Mouse (Mus musculus) forebrain, embryonic 11.5 days (tissue): ENCODE results near the gene Vcan. TPM values are rescaled to one million over a fixed set of nuclear protein-coding genes. Genes with fewer than 3 reads are reported as not detected.
A peak's percentile ranks its signal among the peaks of the same experiment; 100 is the strongest.

Source experiments
- ATAC-seq: fragments of 200-750 bp; cut with Nextera tagmentation; replicated peaks from 2 replicates; pipeline ENCODE4 v1.8.0; 2017; ENCODE audit warnings: moderate TSS enrichment; ENCODE audit not compliant: low FRiP score
- DNase-seq: peaks from one replicate; pipeline ENCODE4 v3.0.0-alpha.2; 2017; ENCODE audit warnings: low spot score
- H3K27ac ChIP-seq: fragments of 300-500 bp; sonication (generic); 2 replicates; pipeline ENCODE4 v1.5.1; 2014; ENCODE audit warnings: low read depth, low read length
- H3K27me3 ChIP-seq: fragments of 300-500 bp; sonication (generic); 2 replicates; pipeline ENCODE4 v1.6.1; 2014; ENCODE audit warnings: mild to moderate bottlenecking, low read length, mixed read lengths; ENCODE audit not compliant: control insufficient read depth, insufficient read depth
- H3K36me3 ChIP-seq: fragments of 300-500 bp; sonication (generic); 2 replicates; pipeline ENCODE4 v1.6.1; 2014; ENCODE audit warnings: mild to moderate bottlenecking, low read length, moderate library complexity, mixed read lengths; ENCODE audit not compliant: control insufficient read depth, insufficient read depth
- H3K4me1 ChIP-seq: fragments of 300-500 bp; sonication (generic); replicated peaks from 2 replicates; pipeline ENCODE4 v1.6.1; 2014; ENCODE audit warnings: low read length, mixed read lengths; ENCODE audit not compliant: control insufficient read depth, insufficient read depth
- H3K4me2 ChIP-seq: fragments of 300-500 bp; sonication (generic); 2 replicates; pipeline ENCODE4 v1.6.1; 2014; ENCODE audit warnings: low read depth, mild to moderate bottlenecking, low read length, moderate library complexity, mixed read lengths; ENCODE audit not compliant: severe bottlenecking
- H3K4me3 ChIP-seq: fragments of 300-500 bp; sonication (generic); 2 replicates; pipeline ENCODE4 v1.5.1; 2014; ENCODE audit warnings: low read depth, low read length
- H3K9ac ChIP-seq: fragments of 300-500 bp; sonication (generic); 2 replicates; pipeline ENCODE4 v1.6.1; 2014; ENCODE audit warnings: low read length
- H3K9me3 ChIP-seq: fragments of 300-500 bp; sonication (generic); 2 replicates; pipeline ENCODE4 v1.6.1; 2016; ENCODE audit warnings: low read length, mixed read lengths; ENCODE audit not compliant: control insufficient read depth
- WGBS: fragments of 180-500 bp; shearing (Covaris S2); extraction: QIAGEN DNeasy Blood & Tissue Kit; methylation state at CpG from one replicate; pipeline ENCODE4 v1.1.7; 2014; 5-methylcytosine and 5-hydroxymethylcytosine counted together
- polyA plus RNA-seq: library from polyadenylated mRNA; unstranded; fragments of >200 nt; fragmentation: Nextera tagmentation; extraction: Ambion mirVana; gene quantifications from 2 replicates; pipeline ENCODE4 v1.2.1, GENCODE M21; 2014

Gene Vcan
- polyA plus RNA-seq, 1 experiment from 2014 or later = 59.5 TPM

- Histone ChIP-seq H3K27ac (no peak overlapping the region), H3K9me3 (no peaks in the 10 kb centered on the region), H3K27me3 (no peaks in the 10 kb centered on the region), H3K4me1 (no peaks in the 10 kb centered on the region), H3K4me3 (no peak overlapping the region), H3K36me3 (peaks cover 12% of the 10 kb centered on the region; the same call in 1 of the 2 replicates), H3K4me2 (no peak overlapping the region), H3K9ac (no peak overlapping the region)
- WGBS = 87% methylated on average over 4 of the region's 4 CpGs
- ATAC-seq (no peak), DNase-seq (no peak)
These were observed 39.9 kb downstream of the Vcan start for GRCm38 (mm10) chr13:89702395-89702794.

- no peaks in the 10 kb centered on the region for H3K27me3 ChIP-seq
- ATAC-seq = no peak
- 88% methylated on average over 2 of the region's 2 CpGs for WGBS
- no peak overlapping the region for H3K27ac ChIP-seq
- peaks cover 7% of the 10 kb centered on the region; the same call in 1 of the 2 replicates for H3K36me3 ChIP-seq
- no peak overlapping the region for H3K4me2 ChIP-seq
- DNase-seq = no peak
- no peaks in the 10 kb centered on the region for H3K9me3 ChIP-seq
- H3K9ac ChIP-seq = no peak overlapping the region
- H3K4me3 ChIP-seq = no peak overlapping the region
- H3K4me1 ChIP-seq = no peaks in the 10 kb centered on the region
These were observed 42.2 kb downstream of the Vcan start for GRCm38 (mm10) chr13:89699998-89700555.

DNA sequence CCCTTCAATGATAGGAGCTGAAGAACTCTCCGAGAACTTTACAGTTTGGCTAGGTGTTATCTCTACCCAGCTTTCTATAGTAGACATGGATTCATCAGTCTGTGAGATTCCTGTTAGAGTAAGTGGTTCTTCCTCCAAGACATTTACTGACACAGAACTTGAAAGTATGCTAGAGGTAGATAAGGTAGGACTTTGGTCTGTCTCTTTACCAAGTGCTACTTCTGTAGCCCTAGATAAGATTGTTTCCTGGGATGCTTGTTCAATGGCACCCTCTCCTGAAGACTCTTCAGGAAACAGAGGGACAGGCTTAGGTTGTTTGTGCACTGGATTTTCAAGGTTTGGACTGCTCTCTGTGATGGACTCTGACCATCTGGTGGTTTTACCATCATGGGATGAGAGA lies 49.7 kb downstream of the Vcan start:
- H3K27ac ChIP-seq = no peak overlapping the region
- no peaks in the 10 kb centered on the region for H3K27me3 ChIP-seq
- DNase-seq (no peak), ATAC-seq (no peak)
- no peaks in the 10 kb centered on the region for H3K9me3 ChIP-seq
- H3K4me1 ChIP-seq = no peaks in the 10 kb centered on the region
- peaks cover 10% of the 10 kb centered on the region for H3K36me3 ChIP-seq
- H3K9ac ChIP-seq = no peak overlapping the region
- H3K4me3 ChIP-seq = no peak overlapping the region
- WGBS = 90% methylated on average over 1 of the region's 1 CpGs
- no peak overlapping the region for H3K4me2 ChIP-seq

- ATAC-seq (no peak), DNase-seq (no peak)
- Histone ChIP-seq H3K9me3 (no peaks in the 10 kb centered on the region), H3K4me1 (no peaks in the 10 kb centered on the region), H3K27me3 (no peaks in the 10 kb centered on the region), H3K4me3 (no peak overlapping the region), H3K36me3 (peaks cover 2% of the 10 kb centered on the region; the same call in 1 of the 2 replicates), H3K9ac (no peak overlapping the region), H3K4me2 (no peak overlapping the region), H3K27ac (no peak overlapping the region)
- WGBS = 93% methylated on average over 3 of the region's 3 CpGs
These were observed 58.8 kb downstream of the Vcan start for GRCm38 (mm10) chr13:89683490-89683889.

- no peaks in the 10 kb centered on the region for H3K4me1 ChIP-seq
- no peaks in the 10 kb centered on the region for H3K9me3 ChIP-seq
- no peak for DNase-seq
- H3K27ac ChIP-seq = no peak overlapping the region
- no peaks in the 10 kb centered on the region; the same call in 1 of the 2 replicates for H3K36me3 ChIP-seq
- WGBS = 70% methylated on average over 7 of the region's 7 CpGs
- no peak overlapping the region for H3K9ac ChIP-seq
- H3K27me3 ChIP-seq = no peaks in the 10 kb centered on the region
- no peak overlapping the region for H3K4me3 ChIP-seq
- no peak overlapping the region for H3K4me2 ChIP-seq
- ATAC-seq = no peak
These were observed 60.1 kb downstream of the Vcan start for GRCm38 (mm10) chr13:89682254-89682653.

GRCm38 (mm10) chr13:89679756-89680155 lies 62.6 kb downstream of the Vcan start:
- no peak for ATAC-seq
- Histone ChIP-seq H3K4me2 (no peak overlapping the region), H3K4me1 (no peaks in the 10 kb centered on the region), H3K27ac (no peak overlapping the region), H3K27me3 (no peaks in the 10 kb centered on the region), H3K4me3 (no peak overlapping the region), H3K9me3 (no peaks in the 10 kb centered on the region), H3K9ac (no peak overlapping the region), H3K36me3 (no peaks in the 10 kb centered on the region; the same call in 1 of the 2 replicates)
- 95% methylated on average over 6 of the region's 6 CpGs for WGBS
- no peak for DNase-seq

DNA sequence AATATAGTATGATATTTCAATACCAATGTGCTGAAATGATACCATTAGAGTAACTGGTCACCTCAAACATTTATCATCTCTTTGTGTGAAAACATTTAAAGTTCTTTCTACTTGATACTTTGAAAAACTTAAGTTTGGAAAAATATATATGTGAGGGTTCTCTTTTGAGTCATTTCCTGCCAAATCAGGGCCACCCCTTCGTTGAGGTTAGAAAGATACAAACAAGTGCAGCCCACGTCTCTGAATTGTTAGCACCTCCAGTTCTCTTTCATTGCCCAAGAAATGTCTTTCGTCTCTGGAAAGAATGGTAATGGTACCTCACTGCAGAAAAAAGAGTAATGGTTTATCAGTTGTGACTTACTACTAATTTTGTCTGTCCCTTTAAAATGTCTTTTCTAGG lies 71.8 kb downstream of the Vcan start:
- no peak overlapping the region for H3K27ac ChIP-seq
- H3K4me1 ChIP-seq = no peaks in the 10 kb centered on the region; the same call in 1 of the 2 replicates
- no peak for DNase-seq
- H3K27me3 ChIP-seq = no peaks in the 10 kb centered on the region
- H3K9ac ChIP-seq = no peak overlapping the region
- no peak overlapping the region for H3K4me2 ChIP-seq
- H3K4me3 ChIP-seq = no peak overlapping the region
- 87% methylated on average over 3 of the region's 3 CpGs for WGBS
- ATAC-seq = no peak
- H3K36me3 ChIP-seq = no peaks in the 10 kb centered on the region; the same call in 1 of the 2 replicates
- H3K9me3 ChIP-seq = no peaks in the 10 kb centered on the region

DNA sequence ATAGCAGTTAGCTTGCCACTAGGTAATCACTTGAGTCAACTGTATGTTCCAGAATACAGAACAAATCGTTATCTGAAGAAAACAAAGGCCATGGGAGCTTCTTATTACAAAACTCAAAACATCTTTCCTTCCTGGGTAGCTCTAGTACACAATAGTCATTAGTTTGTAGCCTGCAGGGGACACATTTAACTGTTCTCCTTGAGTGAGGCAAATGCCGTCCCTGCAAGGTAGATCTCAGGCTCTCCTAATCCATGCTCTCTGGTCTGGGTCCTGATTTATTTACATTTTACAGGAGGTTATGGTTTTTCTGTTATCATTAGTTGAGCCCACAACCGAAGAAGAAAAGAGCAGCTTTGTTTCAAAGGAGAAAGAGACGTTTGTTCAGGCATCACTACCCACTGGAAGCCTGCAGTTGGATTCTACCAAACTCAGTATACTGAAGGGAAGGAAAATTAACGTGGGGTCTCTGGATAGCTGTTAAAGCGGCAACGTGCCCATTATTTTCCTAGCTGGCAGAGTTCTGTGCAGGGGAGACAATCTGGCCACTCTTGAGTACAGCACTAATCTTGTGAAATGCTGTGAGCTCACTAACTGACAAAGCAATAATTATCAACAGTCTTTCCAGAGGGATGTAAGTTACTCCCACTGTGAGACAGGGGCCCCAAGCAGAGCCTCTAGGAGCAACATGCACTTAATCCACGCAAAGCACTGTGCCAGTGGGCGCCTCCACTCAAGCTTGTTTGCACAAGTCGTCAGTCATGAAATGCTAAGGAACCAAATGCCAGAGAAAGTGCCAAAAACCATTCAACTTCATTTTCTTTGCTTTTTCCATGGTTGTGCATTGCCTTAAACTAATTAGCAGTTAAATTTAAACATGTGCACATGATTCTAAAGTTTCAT lies 73.1 kb downstream of the Vcan start:
- WGBS = 52% methylated on average over 10 of the region's 10 CpGs
- no peak overlapping the region for H3K27ac ChIP-seq

More for the DNA sequence above, 73.1 kb downstream of the Vcan start:
- Histone ChIP-seq H3K36me3 (no peaks in the 10 kb centered on the region; the same call in 1 of the 2 replicates), H3K4me2 (no peak overlapping the region), H3K9me3 (no peaks in the 10 kb centered on the region), H3K4me3 (no peak overlapping the region), H3K4me1 (no peaks in the 10 kb centered on the region; the same call in 1 of the 2 replicates), H3K9ac (no peak overlapping the region), H3K27me3 (no peaks in the 10 kb centered on the region)
- DNase-seq = no peak
- ATAC-seq = peak; percentile 60; the same call in 1 of the 2 replicates
